Mouse (Mus musculus) erythroblast, embryonic 14.5 days (primary cell): ENCODE results near the gene Ufc1.

ENCODE experiments used
- GATA1 ChIP-seq: IDR thresholded peaks from 2 replicates; pipeline ENCODE4 v1.6.1; 2012; ENCODE audit warnings: low read length, inconsistent platforms, mixed read lengths
- TAL1 ChIP-seq: IDR thresholded peaks from 3 replicates; pipeline ENCODE4 v1.6.1; 2012; ENCODE audit warnings: low read length, inconsistent platforms, mixed read lengths

DNA sequence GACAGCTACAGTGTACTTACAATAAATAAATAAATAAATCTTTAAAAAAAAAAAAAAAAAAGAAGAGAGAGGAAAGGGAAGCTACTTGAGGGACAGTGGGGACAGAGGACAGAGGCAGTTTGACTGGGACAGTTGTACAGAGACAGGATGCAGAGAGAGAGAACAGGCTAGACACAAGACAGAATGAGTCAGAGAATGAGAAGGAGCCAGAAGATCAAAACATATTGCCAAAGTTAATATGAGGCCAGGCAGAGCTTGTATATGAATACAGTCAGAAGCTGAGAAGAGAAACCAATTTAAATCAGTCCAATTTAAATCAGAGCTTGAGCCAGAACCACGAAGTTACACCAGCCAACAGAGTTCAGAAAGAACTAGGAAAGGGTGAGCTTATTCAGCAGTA is 26.5 kb downstream of the Ufc1 start:
- TF ChIP-seq GATA1 = no peak
- TF ChIP-seq TAL1 = no peak
